Mouse (Mus musculus) liver, adult 10 weeks (tissue): ENCODE measurements around the gene Diaph2. TPM values are rescaled to one million over a fixed set of nuclear protein-coding genes. Genes with fewer than 3 reads are reported as not detected.

Source experiments
- polyA plus RNA-seq: library from polyadenylated mRNA; stranded (reverse); fragments of 350-450 nt; fragmentation: Illumina TruSeq; extraction: RNeasy Lipid Tissue Mini Kit (QIAGEN cat#74804); gene quantifications from one replicate; pipeline ENCODE4 v1.2.3, GENCODE M21; 2014; ENCODE audit warnings: low read depth, low replicate concordance

Gene Diaph2
- polyA plus RNA-seq = 17.5 TPM

GRCm38 (mm10) chrX:129749571-129750061 lies at the start of gene Diaph2:
Gene Diaph2, plus strand, starts transcription at chrX:129749742.

